Mouse (Mus musculus) yolk sac, embryonic 10.5 days (tissue): Measurements from ENCODE around the gene Med12l.

Experiments
- DNase-seq: peaks from one replicate; pipeline ENCODE4 v3.0.0-alpha.2; 2017; ENCODE audit warnings: low spot score

Gene Med12l

GRCm38 (mm10) chr3:59194099-59194498 lies 188.5 kb downstream of the Med12l start:
- no peak for DNase-seq

GRCm38 (mm10) chr3:59194938-59195337 lies 189.3 kb downstream of the Med12l start, which contains the start of gene Gpr87:
TSS of gene Gpr87 (minus strand) at chr3:59195104.
- no peak for DNase-seq

- DNase-seq = no peak
Measured at GRCm38 (mm10) chr3:59197329-59197948, 191.8 kb downstream of the Med12l start.

GRCm38 (mm10) chr3:59203802-59204520 lies 198.3 kb downstream of the Med12l start:
- DNase-seq = no peak

- DNase-seq = no peak
Measured at GRCm38 (mm10) chr3:59204719-59205503, 199.3 kb downstream of the Med12l start.

GRCm38 (mm10) chr3:59205941-59206340 lies 200.3 kb downstream of the Med12l start:
- no peak for DNase-seq

- DNase-seq = no peak
Measured at GRCm38 (mm10) chr3:59208650-59209548, 203.3 kb downstream of the Med12l start.

GRCm38 (mm10) chr3:59210089-59210488 lies 204.5 kb downstream of the Med12l start:
- no peak for DNase-seq

- DNase-seq = no peak
Measured at GRCm38 (mm10) chr3:59210727-59211126, 205.1 kb downstream of the Med12l start, which contains the start of gene P2ry13. TSS of gene P2ry13 (minus strand) at chr3:59210882.

- no peak for DNase-seq
Measured at GRCm38 (mm10) chr3:59211784-59212183, 206.2 kb downstream of the Med12l start.

GRCm38 (mm10) chr3:59212404-59212803 lies 206.8 kb downstream of the Med12l start:
- no peak for DNase-seq

GRCm38 (mm10) chr3:59217211-59217610 lies 211.6 kb downstream of the Med12l start:
- DNase-seq = no peak

GRCm38 (mm10) chr3:59219326-59219725 lies 213.7 kb downstream of the Med12l start:
- no peak for DNase-seq

GRCm38 (mm10) chr3:59222303-59222702 lies 216.7 kb downstream of the Med12l start:
- DNase-seq = no peak

GRCm38 (mm10) chr3:59225411-59225810 lies 219.8 kb downstream of the Med12l start:
- no peak for DNase-seq

- no peak for DNase-seq
Measured at GRCm38 (mm10) chr3:59227696-59228095, 222.1 kb downstream of the Med12l start.

- DNase-seq = no peak
Measured at GRCm38 (mm10) chr3:59228730-59229551, 223.3 kb downstream of the Med12l start.

- no peak for DNase-seq
Measured at GRCm38 (mm10) chr3:59230912-59231311, 225.3 kb downstream of the Med12l start.

GRCm38 (mm10) chr3:59234878-59235277 lies 229.3 kb downstream of the Med12l start:
- DNase-seq = no peak

- no peak for DNase-seq
Measured at GRCm38 (mm10) chr3:59243384-59243783, 237.8 kb downstream of the Med12l start.

- DNase-seq = no peak
Measured at GRCm38 (mm10) chr3:59248031-59248430, 242.4 kb downstream of the Med12l start.
